Mouse (Mus musculus): Measurements from ENCODE around the gene Crot. TPM values are rescaled to one million over a fixed set of nuclear protein-coding genes. Genes with fewer than 3 reads are reported as not detected.
A peak's percentile ranks its signal among the peaks of the same experiment; 100 is the strongest.

Crot gene
- total and polyA plus RNA-seq, 3 experiments = 13.4 to 18.2 (median 13.5) TPM

- Histone ChIP-seq H3K4me2 (ENCODE audit: insufficient read depth, low read depth, poor library complexity, severe bottlenecking) (no peak overlapping the region), H3K9ac (ENCODE audit: insufficient read depth, low read depth) (no peak overlapping the region), H3K79me2 (replicated peaks; ENCODE audit: control insufficient read depth, extremely low read depth, insufficient read depth, poor library complexity, severe bottlenecking) (peaks cover 8% of the 10 kb centered on the region; the same call in 1 of the 2 replicates), H3K27ac (ENCODE audit: insufficient read depth, low read depth) (no peak overlapping the region), H3K4me1 (ENCODE audit: control insufficient read depth in 1 of 2, insufficient read depth in 2 of 2) (peaks cover 2 to 15% of the 10 kb centered on the region in 2 experiments; a peak in 3 of 4 replicates), H3K36me3 (replicated peaks in 1 of 2; ENCODE audit: control insufficient read depth in 1 of 2, insufficient read depth in 1 of 2, low read length in 1 of 2) (peaks cover 2 to 4% of the 10 kb centered on the region in 2 experiments), H3K27me3 (replicated peaks) (no peaks in the 10 kb centered on the region), H3K4me3 (replicated peaks in 1 of 3; ENCODE audit: low read depth in 2 of 3, low read length in 2 of 3, poor library complexity in 1 of 3) (no peak overlapping the region), H3K9me3 (replicated peaks; ENCODE audit: low read length) (no peaks in the 10 kb centered on the region)
- DNase-seq (ENCODE audit: extremely low read depth) = no peak
- in situ Hi-C loops (cut with MboI; ENCODE audit: low pct_ligation_motif_present, low pct_unique_long_range_greater_than_20kb, low sequenced_read_pairs) (no loop called here), dilution Hi-C loops (cut with MboI; ENCODE audit: extremely low pct_ligation_motif_present, extremely low pct_unique_long_range_greater_than_20kb, low sequenced_read_pairs) (no loop called here)
- TF ChIP-seq UBTF (IDR thresholded peaks at IDR 0.05; ENCODE audit: low read depth, low read length) (no peak), ZC3H11A (IDR thresholded peaks at IDR 0.05; ENCODE audit: low read depth, low read length) (no peak), USF2 (conservative IDR thresholded peaks at IDR 0.05; ENCODE audit: low read depth, low read length) (no peak), CTCF (conservative IDR thresholded peaks at IDR 0.05 in 1 of 2, IDR thresholded peaks at IDR 0.05 in 1 of 2; ENCODE audit: low read depth in 2 of 2, low read length in 2 of 2) (no peak), ETS1 (conservative IDR thresholded peaks at IDR 0.05; ENCODE audit: low read depth, low read length) (no peak), MAFK (IDR thresholded peaks at IDR 0.05; ENCODE audit: insufficient replicate concordance, low read length) (no peak), MAX (IDR thresholded peaks at IDR 0.05; ENCODE audit: low read length) (no peak), E2F4 (IDR thresholded peaks at IDR 0.05; ENCODE audit: insufficient replicate concordance, low read depth, low read length) (no peak), HCFC1 (IDR thresholded peaks at IDR 0.05; ENCODE audit: low read depth, low read length) (no peak)
These were observed 2.0 kb upstream of the Crot start for GRCm38 (mm10) chr5:8999108-8999507.

GRCm38 (mm10) chr5:8997513-8997895, 380 bp upstream of the Crot start:
- Histone ChIP-seq H3K36me3 (replicated peaks in 1 of 2; ENCODE audit: control insufficient read depth in 1 of 2, insufficient read depth in 1 of 2, low read length in 1 of 2) (peaks cover 13 to 15% of the 10 kb centered on the region in 2 experiments), H3K9me3 (replicated peaks; ENCODE audit: low read length) (no peaks in the 10 kb centered on the region), H3K27me3 (replicated peaks) (no peaks in the 10 kb centered on the region), H3K4me1 (ENCODE audit: control insufficient read depth in 1 of 2, insufficient read depth in 2 of 2) (peaks cover 5 to 20% of the 10 kb centered on the region in 2 experiments; a peak in 3 of 4 replicates), H3K4me3 (replicated peaks in 1 of 3; ENCODE audit: low read depth in 2 of 3, low read length in 2 of 3, poor library complexity in 1 of 3) (peak overlapping the region; percentile 70 to 99 (median 81)), H3K79me2 (replicated peaks; ENCODE audit: control insufficient read depth, extremely low read depth, insufficient read depth, poor library complexity, severe bottlenecking) (peaks cover 12% of the 10 kb centered on the region; the same call in 1 of the 2 replicates), H3K27ac (ENCODE audit: insufficient read depth, low read depth) (peak overlapping the region; percentile 53; the same call in 1 of the 2 replicates), H3K9ac (ENCODE audit: insufficient read depth, low read depth) (peak overlapping the region; percentile 67), H3K4me2 (ENCODE audit: insufficient read depth, low read depth, poor library complexity, severe bottlenecking) (peak overlapping the region; percentile 93)
- DNase-seq (ENCODE audit: extremely low read depth) = no peak
- in situ Hi-C loops (cut with MboI; ENCODE audit: low pct_ligation_motif_present, low pct_unique_long_range_greater_than_20kb, low sequenced_read_pairs) (no loop called here), dilution Hi-C loops (cut with MboI; ENCODE audit: extremely low pct_ligation_motif_present, extremely low pct_unique_long_range_greater_than_20kb, low sequenced_read_pairs) (no loop called here)
- no peak for TF ChIP-seq EP300 (IDR thresholded peaks at IDR 0.05; ENCODE audit: low read length)
- no peak for TF ChIP-seq MYC (IDR thresholded peaks at IDR 0.05; ENCODE audit: low read depth, low read length)
- no peak for TF ChIP-seq POLR2A (IDR thresholded peaks at IDR 0.05; ENCODE audit: low read depth, low read length)
- TF ChIP-seq IRF4 (IDR thresholded peaks at IDR 0.05; ENCODE audit: low read depth, low read length) = no peak
- no peak for TF ChIP-seq ZMIZ1 (IDR thresholded peaks at IDR 0.05; ENCODE audit: low read depth, low read length)
- no peak for TF ChIP-seq CHD2 (IDR thresholded peaks at IDR 0.05; ENCODE audit: low read length)
- TF ChIP-seq POLR2AphosphoS2 (IDR thresholded peaks at IDR 0.05; ENCODE audit: low read depth, low read length) = no peak
- no peak for TF ChIP-seq ZC3H11A (IDR thresholded peaks at IDR 0.05; ENCODE audit: low read depth, low read length)
- no peak; the same call in 1 of the 2 replicates for TF ChIP-seq ELF1 (IDR thresholded peaks at IDR 0.05; ENCODE audit: low read depth, low read length)
- TF ChIP-seq NRF1 (IDR thresholded peaks at IDR 0.05; ENCODE audit: low read depth, low read length) = no peak
- TF ChIP-seq CHD1 (IDR thresholded peaks at IDR 0.05; ENCODE audit: low read depth, low read length) = no peak
- no peak for TF ChIP-seq ZKSCAN1 (IDR thresholded peaks at IDR 0.05; ENCODE audit: borderline replicate concordance, low read depth, low read length)
- TF ChIP-seq TCF12 (IDR thresholded peaks at IDR 0.05; ENCODE audit: low read depth, low read length) = no peak
- TF ChIP-seq USF2 (conservative IDR thresholded peaks at IDR 0.05; ENCODE audit: low read depth, low read length) = no peak
- no peak for TF ChIP-seq NELFE (IDR thresholded peaks at IDR 0.05; ENCODE audit: low read depth, low read length)
- TF ChIP-seq MAZ (IDR thresholded peaks at IDR 0.05; ENCODE audit: low read depth, low read length) = no peak
- TF ChIP-seq ETS1 (conservative IDR thresholded peaks at IDR 0.05; ENCODE audit: low read depth, low read length) = no peak
- TF ChIP-seq BHLHE40 (IDR thresholded peaks at IDR 0.05; ENCODE audit: low read depth, low read length) = no peak
- TF ChIP-seq SIN3A (IDR thresholded peaks at IDR 0.05; ENCODE audit: low read length) = no peak
- no peak for TF ChIP-seq JUN (IDR thresholded peaks at IDR 0.05; ENCODE audit: insufficient read depth, low read depth, low read length)
